Mouse (Mus musculus) embryo, embryonic 10.5 days (tissue): ENCODE results near the gene Sec22b.

Experiments used
- DNase-seq: peaks from one replicate; pipeline ENCODE4 v3.0.0-alpha.2; 2015; ENCODE audit warnings: low spot score

Sec22b gene

DNA sequence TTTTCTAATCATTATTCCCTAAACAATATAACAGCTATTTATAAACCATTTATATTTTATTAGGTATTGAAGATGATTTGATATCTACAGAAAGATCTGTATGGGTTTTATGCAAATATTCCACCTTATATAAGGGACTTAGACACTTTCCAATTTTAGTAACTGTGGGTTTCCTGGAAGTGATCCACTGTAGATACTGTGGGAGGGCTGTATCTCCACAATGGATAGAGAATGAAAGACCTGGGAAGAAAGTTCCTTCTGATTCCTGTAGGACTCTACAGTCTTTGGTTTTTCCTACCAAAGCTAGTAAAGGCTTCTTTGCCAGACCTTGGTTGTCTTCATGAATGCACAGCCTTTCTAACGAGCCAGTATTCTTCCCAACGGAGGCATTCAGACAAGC is 8.7 kb downstream of the Sec22b start:
- no peak for DNase-seq

DNA sequence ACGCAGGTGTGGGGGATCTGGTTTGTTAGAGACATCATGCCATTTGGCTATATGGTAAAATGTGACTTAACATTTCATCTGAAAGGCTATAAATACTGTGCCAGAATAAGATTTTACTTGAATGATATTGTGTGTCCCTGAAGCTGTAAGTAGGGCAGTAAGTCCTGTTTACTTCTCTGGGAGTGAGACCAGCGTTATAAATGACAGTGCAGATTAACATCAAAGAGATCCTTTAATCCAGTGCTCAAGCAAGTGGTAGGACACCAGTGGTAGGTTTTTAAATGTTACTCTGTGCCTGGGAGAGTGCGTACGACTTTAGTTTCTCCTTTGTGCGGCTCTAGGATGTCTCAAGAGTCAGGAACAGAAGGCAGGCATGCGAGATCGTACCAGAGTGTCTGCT is 10.1 kb downstream of the Sec22b start:
- DNase-seq = no peak

- DNase-seq = peak; percentile 36
These were observed 14.1 kb downstream of the Sec22b start for GRCm38 (mm10) chr3:97915081-97915480.

- no peak for DNase-seq
These were observed 18.0 kb downstream of the Sec22b start for GRCm38 (mm10) chr3:97918885-97919550.

- no peak for DNase-seq
These were observed 24.3 kb downstream of the Sec22b start for GRCm38 (mm10) chr3:97925246-97925645.

DNA sequence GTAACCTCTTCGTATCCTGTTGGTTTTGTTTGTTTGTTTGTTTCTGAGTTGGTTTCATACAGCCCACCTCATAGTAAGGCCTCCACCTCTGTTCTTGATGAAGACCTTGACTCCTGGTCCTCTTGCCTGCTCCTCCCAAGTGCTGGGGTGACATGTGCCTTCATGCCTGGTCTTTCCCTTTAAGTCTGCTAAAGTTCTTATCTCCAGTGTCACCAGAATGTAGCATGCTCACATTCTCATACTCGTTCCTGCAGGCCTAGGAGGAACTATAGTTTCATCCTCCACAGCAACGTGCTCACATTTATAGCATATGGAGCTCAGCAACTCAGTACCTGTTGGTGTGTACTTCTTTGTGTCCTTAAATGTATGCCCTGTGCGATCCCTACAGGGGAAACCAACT is 26.3 kb downstream of the Sec22b start:
- no peak for DNase-seq

DNA sequence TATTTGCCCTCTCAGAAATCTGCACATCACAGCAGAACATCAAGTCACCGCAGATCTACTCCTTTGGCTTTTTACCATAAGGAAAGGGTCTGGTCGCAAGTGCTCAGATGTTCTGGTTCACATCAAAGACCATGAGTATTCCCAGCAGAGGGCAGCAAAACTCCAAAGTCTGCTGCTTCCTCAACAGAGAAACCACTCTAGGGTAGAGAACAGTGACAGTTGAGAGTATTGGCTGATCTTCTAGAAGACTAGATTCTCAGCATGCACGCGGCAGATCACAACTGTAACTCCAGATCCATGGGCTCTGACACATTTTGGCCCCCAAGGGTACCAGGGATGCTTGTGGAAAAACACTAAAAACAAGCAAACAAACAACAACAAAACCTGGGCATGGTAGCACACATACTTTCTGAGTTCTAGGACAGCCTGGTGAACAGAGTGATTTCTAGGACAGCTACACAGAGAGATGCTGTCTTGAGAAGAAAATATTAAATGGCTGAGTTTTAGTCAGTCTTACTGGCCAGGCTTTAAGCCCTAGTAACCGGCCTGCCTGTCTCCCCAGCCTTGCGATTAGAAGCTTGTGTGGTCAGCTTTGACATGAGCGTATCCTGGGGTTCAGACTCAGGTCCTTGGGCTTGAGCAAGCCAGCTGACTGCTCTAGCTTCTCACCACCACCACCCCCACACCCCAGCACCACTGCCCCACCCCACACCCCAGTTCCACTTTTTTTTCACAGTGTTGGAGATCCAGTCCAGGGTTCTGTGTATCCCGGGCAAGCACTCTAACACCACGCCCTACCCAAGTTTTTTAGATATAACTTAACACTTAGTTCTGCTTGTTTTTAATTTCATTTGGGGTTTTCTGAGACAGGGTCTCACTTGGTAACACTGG is 28.2 kb downstream of the Sec22b start:
- peak; percentile 94 for DNase-seq

- peak; percentile 46 for DNase-seq
These were observed 29.3 kb downstream of the Sec22b start for GRCm38 (mm10) chr3:97930141-97930786.

DNA sequence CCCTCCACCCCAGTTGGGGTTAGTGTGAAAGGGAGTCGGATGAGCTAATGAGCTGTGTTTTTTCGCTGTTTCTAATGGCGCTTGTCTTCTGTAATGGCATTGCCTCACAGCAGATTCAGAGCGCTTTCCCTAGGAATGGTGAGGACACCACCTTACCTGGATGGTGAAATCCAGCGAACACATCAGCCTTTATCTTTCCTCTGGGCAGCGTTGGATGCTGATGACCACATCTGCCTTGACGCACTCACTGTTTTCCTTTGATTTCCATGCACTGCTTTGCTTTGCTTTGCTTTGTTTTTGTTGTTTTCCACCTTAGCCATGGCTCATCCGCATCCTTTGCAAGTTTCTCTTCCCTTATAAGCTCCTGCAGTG is 29.8 kb downstream of the Sec22b start:
- no peak for DNase-seq

- no peak for DNase-seq
These were observed 30.4 kb downstream of the Sec22b start for GRCm38 (mm10) chr3:97931310-97931885.

GRCm38 (mm10) chr3:97932131-97932530 is 31.1 kb downstream of the Sec22b start:
- no peak for DNase-seq

DNA sequence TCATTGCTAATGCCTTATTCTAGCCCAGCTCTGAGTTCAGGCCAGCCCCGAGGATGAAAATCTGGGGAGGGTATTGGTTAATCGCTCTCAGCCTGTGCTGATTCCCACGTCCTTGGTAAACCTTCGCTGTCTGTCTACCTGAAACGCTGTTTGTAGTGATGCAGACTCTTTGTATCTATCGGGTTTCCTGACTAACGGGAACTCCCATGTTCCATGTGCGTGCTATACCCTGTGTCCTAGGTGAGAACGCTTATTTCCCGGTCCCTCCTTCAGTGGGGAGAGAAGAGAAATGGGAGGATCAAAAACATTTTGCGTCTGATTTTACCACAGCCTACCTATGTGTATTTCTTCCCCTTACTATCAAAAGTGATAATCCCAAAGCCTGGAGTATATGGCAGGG is 31.8 kb downstream of the Sec22b start:
- no peak for DNase-seq

DNA sequence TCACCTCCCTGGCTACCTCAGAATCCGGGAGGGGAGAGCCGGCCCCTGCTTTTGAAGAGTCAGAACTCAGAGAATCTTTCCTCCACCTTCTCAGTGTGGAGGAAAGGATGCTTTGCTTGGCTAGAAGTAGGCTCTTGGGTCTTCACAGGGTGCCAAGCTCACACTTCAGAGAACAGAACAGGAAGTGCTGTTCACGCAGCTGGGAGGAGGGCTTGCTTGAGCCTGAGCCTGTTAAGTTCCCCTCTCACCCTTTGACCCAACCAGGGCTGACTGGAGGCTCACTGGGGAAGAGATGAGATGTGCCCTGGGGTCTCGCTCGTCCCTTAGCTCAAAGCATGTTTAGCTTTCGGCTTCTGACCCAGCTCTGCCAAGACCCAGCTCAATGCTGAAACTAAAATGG is 32.3 kb downstream of the Sec22b start:
- DNase-seq = no peak

DNA sequence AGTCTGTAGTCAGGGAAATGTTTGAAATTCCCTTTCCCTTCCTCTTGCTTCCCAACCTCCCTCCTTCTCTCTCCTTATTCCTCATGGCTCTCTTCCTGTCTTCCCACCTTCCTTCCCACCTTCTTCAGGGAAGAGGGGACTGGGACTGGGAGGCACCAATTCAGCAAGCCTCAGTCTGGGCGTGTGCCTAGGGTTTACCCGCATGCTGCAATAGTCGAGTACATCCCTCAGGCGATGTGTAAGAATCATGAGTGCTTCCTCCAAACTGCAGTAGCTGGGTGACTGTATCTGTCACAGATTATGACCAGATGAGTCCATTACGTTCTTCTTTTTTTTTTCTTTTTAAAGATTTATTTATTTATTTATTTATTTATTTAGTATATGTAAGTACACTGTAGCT is 32.8 kb downstream of the Sec22b start:
- no peak for DNase-seq

GRCm38 (mm10) chr3:97934331-97935300 is 33.6 kb downstream of the Sec22b start:
- DNase-seq = peak; percentile 49

- peak; percentile 53 for DNase-seq
These were observed 36.3 kb downstream of the Sec22b start for GRCm38 (mm10) chr3:97937068-97937944.

DNA sequence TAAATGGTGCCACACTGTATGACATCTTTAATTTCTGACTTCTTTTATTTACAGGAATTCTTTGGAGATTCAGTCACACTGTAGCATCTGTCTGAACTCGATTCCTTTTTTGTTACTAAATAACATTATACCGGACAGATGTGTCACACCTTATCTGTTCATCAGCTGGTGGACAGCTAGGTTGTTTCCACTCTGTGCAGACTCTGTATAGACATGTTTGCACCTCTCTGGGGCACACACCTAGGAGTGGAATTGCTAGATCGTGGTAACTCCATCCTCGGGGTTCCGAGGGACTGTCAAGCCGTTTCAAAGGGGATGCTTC is 36.9 kb downstream of the Sec22b start:
- no peak for DNase-seq

- DNase-seq = peak; percentile 76
These were observed 38.0 kb downstream of the Sec22b start for GRCm38 (mm10) chr3:97938814-97939526.

GRCm38 (mm10) chr3:97939626-97940510 is 38.9 kb downstream of the Sec22b start:
- DNase-seq = peak; percentile 60
